Mouse (Mus musculus) lung, adult 2 months (tissue): Measurements from ENCODE around the gene Gpm6b. TPM values are rescaled to one million over a fixed set of nuclear protein-coding genes. Genes with fewer than 3 reads are reported as not detected.

Experiments
- DNase-seq: peaks from one replicate; pipeline ENCODE4 v3.0.0; 2022
- H3K4me1 ChIP-seq: fragments of 200-500 bp; 2 replicates; pipeline ENCODE4 v1.6.1; 2011; ENCODE audit warnings: low read length; ENCODE audit not compliant: control insufficient read depth, insufficient read depth
- H3K4me3 ChIP-seq: fragments of 200-500 bp; replicated peaks from 2 replicates; pipeline ENCODE3; 2011; ENCODE audit warnings: low read depth, mild to moderate bottlenecking, control low read depth, low read length; ENCODE audit errors: extremely low read depth
- CTCF ChIP-seq: fragments of 200-500 bp; IDR thresholded peaks from 2 replicates; pipeline ENCODE4 v1.5.1; 2011; ENCODE audit warnings: mild to moderate bottlenecking, low read length, control low read depth; ENCODE audit not compliant: insufficient read depth
- POLR2A ChIP-seq: fragments of 200-500 bp; IDR thresholded peaks from 2 replicates; pipeline ENCODE4 v1.6.1; 2011; ENCODE audit warnings: low read depth, mild to moderate bottlenecking, control low read depth, low read length, borderline replicate concordance; ENCODE audit errors: extremely low read depth
- WGBS: fragments of 180-500 bp; shearing (Covaris S2); methylation state at CpG from one replicate; pipeline ENCODE4 v1.1.7; 2018; 5-methylcytosine and 5-hydroxymethylcytosine counted together
- polyA plus RNA-seq: library from polyadenylated mRNA; depleted of rRNA; stranded (reverse); fragments of >200 nt; gene quantifications from 2 replicates; pipeline ENCODE4 v1.2.3, GENCODE M21; 2012

Gene Gpm6b
- polyA plus RNA-seq, 1 experiment: 20.2 TPM

GRCm38 (mm10) chrX:166230515-166231267 lies 8.0 kb upstream of the Gpm6b start:
- TF ChIP-seq POLR2A (no peak), CTCF (no peak)
- Histone ChIP-seq H3K4me3 (no peak overlapping the region), H3K4me1 (no peaks in the 10 kb centered on the region)
- 85% methylated on average over 6 of the region's 6 CpGs for WGBS
- DNase-seq: no peak

- TF ChIP-seq CTCF: no peak
- no peak for TF ChIP-seq POLR2A
- DNase-seq: no peak
- no peaks in the 10 kb centered on the region for H3K4me1 ChIP-seq
- H3K4me3 ChIP-seq: no peak overlapping the region
- WGBS: 51% methylated on average over 2 of the region's 2 CpGs
Observed at GRCm38 (mm10) chrX:166236131-166236530, 2.6 kb upstream of the Gpm6b start.

GRCm38 (mm10) chrX:166239520-166239919 lies 809 bp downstream of the Gpm6b start:
- DNase-seq: no peak
- Histone ChIP-seq H3K4me3 (peak overlapping the region; percentile 48), H3K4me1 (no peaks in the 10 kb centered on the region)
- TF ChIP-seq POLR2A (no peak), CTCF (no peak)
- WGBS: 31% methylated on average over 13 of the region's 13 CpGs

GRCm38 (mm10) chrX:166240751-166241150 lies 2.0 kb downstream of the Gpm6b start:
- Histone ChIP-seq H3K4me1 (no peaks in the 10 kb centered on the region), H3K4me3 (no peak overlapping the region)
- WGBS: 75% methylated on average over 7 of the region's 7 CpGs
- TF ChIP-seq CTCF (no peak), POLR2A (no peak)
- no peak for DNase-seq

GRCm38 (mm10) chrX:166243261-166243885 lies 4.7 kb downstream of the Gpm6b start:
- Histone ChIP-seq H3K4me1 (no peaks in the 10 kb centered on the region), H3K4me3 (no peak overlapping the region)
- no peak for DNase-seq
- 67% methylated on average over 4 of the region's 4 CpGs for WGBS
- no peak for TF ChIP-seq POLR2A
- TF ChIP-seq CTCF: no peak

- WGBS: 40% methylated on average over 1 of the region's 1 CpGs
- no peak for DNase-seq
- no peak overlapping the region for H3K4me3 ChIP-seq
- no peaks in the 10 kb centered on the region for H3K4me1 ChIP-seq
- no peak for TF ChIP-seq POLR2A
- TF ChIP-seq CTCF: no peak
Observed at GRCm38 (mm10) chrX:166271489-166271888, 32.8 kb downstream of the Gpm6b start.

- no peak for DNase-seq
- no peak for TF ChIP-seq POLR2A
- no peak for TF ChIP-seq CTCF
- 79% methylated on average over 6 of the region's 6 CpGs for WGBS
- no peak overlapping the region for H3K4me3 ChIP-seq
- H3K4me1 ChIP-seq: no peaks in the 10 kb centered on the region
Observed at GRCm38 (mm10) chrX:166272646-166273045, 33.9 kb downstream of the Gpm6b start.

GRCm38 (mm10) chrX:166279861-166280260 lies 41.1 kb downstream of the Gpm6b start:
- WGBS: 73% methylated on average over 1 of the region's 1 CpGs
- Histone ChIP-seq H3K4me3 (no peak overlapping the region), H3K4me1 (no peaks in the 10 kb centered on the region)
- TF ChIP-seq POLR2A (no peak), CTCF (no peak)
- DNase-seq: no peak

GRCm38 (mm10) chrX:166286760-166287483 lies 48.2 kb downstream of the Gpm6b start:
- Histone ChIP-seq H3K4me1 (no peaks in the 10 kb centered on the region), H3K4me3 (no peak overlapping the region)
- DNase-seq: no peak
- TF ChIP-seq CTCF (no peak), POLR2A (no peak)
- 61% methylated on average over 9 of the region's 9 CpGs for WGBS
